In genomic region chr3:19429010-19429409, GRCm38 (mm10) we compare ENCODE assay signal across 20 mouse cellular contexts.
DNase-seq lines count a peak whose midpoint lies in the region; ATAC-seq and TF ChIP-seq lines count a peak whose summit lies in the region.
"Had no signal": no experiment of that assay in that cellular context is flagged by ENCODE, and none has a peak within 500 bp of the region (broad histone marks: within the 10 kb centered on the region; RNA-seq: fewer than 3 reads in every experiment).

No protein-coding gene starts in this region.

- no peaks in the 10 kb centered on the region for H3K27me3 ChIP-seq in C2C12 (ENCODE audit: control insufficient read depth, insufficient read depth, insufficient read length)
- H3K27me3 ChIP-seq: hindbrain, embryonic 12.5 days; neural tube, embryonic 15.5 days had no signal

- no peaks in the 10 kb centered on the region for H3K36me3 ChIP-seq in C2C12 (ENCODE audit: control insufficient read depth, insufficient read depth)
- H3K36me3 ChIP-seq: hindbrain, embryonic 12.5 days; neural tube, embryonic 15.5 days had no signal

- no peak for TF ChIP-seq CTCF in C2C12 (IDR thresholded peaks at IDR 0.05; ENCODE audit: control insufficient read depth, insufficient read depth, insufficient read length)

- no peak for ATAC-seq in CD4-positive, CD25-positive, alpha-beta regulatory T cell, adult 4 months
- ATAC-seq: forebrain, embryonic 14.5 days had no signal

- no peak overlapping the region for H3K4me3 ChIP-seq in C2C12 (ENCODE audit: insufficient read depth, poor library complexity, severe bottlenecking)
- H3K4me3 ChIP-seq: hindbrain, embryonic 12.5 days; neural tube, embryonic 15.5 days had no signal

- H3K79me2 ChIP-seq in C2C12 (ENCODE audit: control insufficient read depth, insufficient read depth), result no peaks in the 10 kb centered on the region

- peak; percentile 43 for DNase-seq in CD4-positive, CD25-positive, alpha-beta regulatory T cell, adult 2 months (ENCODE audit: low read depth, low spot score)
- DNase-seq in adrenal gland, postnatal 36 days, result peak; percentile 34 to 35
- peak; percentile 55 for DNase-seq in naive thymus-derived CD4-positive, alpha-beta T cell, adult 2 months (ENCODE audit: low read depth)
- no peak for DNase-seq in cerebellum, adult 9-10 months
- DNase-seq in retina, embryonic 14.5 days (ENCODE audit: low spot score), result no peak
- DNase-seq in cerebellum, postnatal 4 days (ENCODE audit: low spot score in 2 of 2), result no peak
- DNase-seq: cerebellum, postnatal 25 days; gastrocnemius, postnatal 25 days; heart, postnatal 10 days; kidney, adult 9 months; kidney, postnatal 36 days; layer of hippocampus, adult 9-11 months; liver; lung, adult 2 months; retina, postnatal 1 day had no signal

- no peaks in the 10 kb centered on the region for H3K79me3 ChIP-seq in C2C12 (ENCODE audit: low read depth)

- H3ac ChIP-seq in C2C12 (ENCODE audit: control insufficient read depth, insufficient read length, low read depth), result no peak overlapping the region

TF ChIP-seq in C2C12, 6 proteins besides CTCF, POLR2A, EP300 and RAD21:
- TF ChIP-seq FOSL1 (IDR thresholded peaks at IDR 0.05; ENCODE audit: insufficient read depth, low read length, poor library complexity, severe bottlenecking) (peak; percentile 50), CEBPB (IDR thresholded peaks at IDR 0.05; ENCODE audit: low read depth) (no peak), MAX (IDR thresholded peaks at IDR 0.05) (peak; percentile 70), USF1 (IDR thresholded peaks at IDR 0.05; ENCODE audit: low read depth) (no peak), MYOG (IDR thresholded peaks at IDR 0.05; ENCODE audit: control insufficient read depth, extremely low read depth, insufficient read length) (no peak), MYOD1 (IDR thresholded peaks at IDR 0.05; ENCODE audit: control insufficient read depth, insufficient read length, low read depth) (no peak)

Comparison
In these comparisons a context has a peak if more than half of its experiments do, and no peak if none do; other contexts are left out.
1. DNase-seq: peak in CD4-positive, CD25-positive, alpha-beta regulatory T cell, adult 2 months (single experiment), adrenal gland, postnatal 36 days (2 of 2) and naive thymus-derived CD4-positive, alpha-beta T cell, adult 2 months (single experiment); none in cerebellum, adult 9-10 months (single experiment), retina, embryonic 14.5 days (single experiment) and cerebellum, postnatal 4 days (0 of 2).